Mouse (Mus musculus): ENCODE measurements around the gene Map2. TPM values are rescaled to one million over a fixed set of nuclear protein-coding genes. Genes with fewer than 3 reads are reported as not detected.

The Map2 gene
- total and polyA plus RNA-seq, 3 experiments = 0.66 TPM; not detected in 2

- no peaks in the 10 kb centered on the region; the same call in 1 of the 2 replicates for H3K27me3 ChIP-seq (ENCODE audit: insufficient read depth, low read length)
- H3K4me1 ChIP-seq (ENCODE audit: insufficient read depth, low read depth, low read length) = no peaks in the 10 kb centered on the region
- H3K4me3 ChIP-seq (ENCODE audit: low read depth, low read length) = no peak overlapping the region
- peaks cover 6% of the 10 kb centered on the region for H3K9me3 ChIP-seq (replicated peaks)
- TF ChIP-seq TAL1 (conservative IDR thresholded peaks at IDR 0.05; ENCODE audit: low read depth, low read length) (no peak), GATA1 (IDR thresholded peaks at IDR 0.05; ENCODE audit: borderline replicate concordance, low read length) (no peak), CTCF (IDR thresholded peaks at IDR 0.05; ENCODE audit: low read depth, low read length) (no peak), GATA2 (IDR thresholded peaks at IDR 0.05; ENCODE audit: borderline replicate concordance, low read depth, low read length) (no peak), POLR2AphosphoS5 (IDR thresholded peaks at IDR 0.05; ENCODE audit: insufficient replicate concordance, low read depth, low read length) (no peak)
- H3K36me3 ChIP-seq (replicated peaks) = no peaks in the 10 kb centered on the region
- ATAC-seq (ENCODE audit: extremely low read depth, insufficient number of reproducible peaks, low FRiP score, poor library complexity, severe bottlenecking) (no peak), DNase-seq (ENCODE audit: low spot score) (no peak)
These were observed 1.4 kb upstream of the Map2 start for GRCm38 (mm10) chr1:66173630-66174029.

- no peak for DNase-seq (ENCODE audit: low spot score)
- H3K4me1 ChIP-seq (ENCODE audit: insufficient read depth, low read depth, low read length) = no peaks in the 10 kb centered on the region
- no peaks in the 10 kb centered on the region; the same call in 1 of the 2 replicates for H3K27me3 ChIP-seq (ENCODE audit: insufficient read depth, low read length)
- ATAC-seq (ENCODE audit: extremely low read depth, insufficient number of reproducible peaks, low FRiP score, poor library complexity, severe bottlenecking) = no peak
- no peak for TF ChIP-seq TAL1 (conservative IDR thresholded peaks at IDR 0.05; ENCODE audit: low read depth, low read length)
- TF ChIP-seq GATA2 (IDR thresholded peaks at IDR 0.05; ENCODE audit: borderline replicate concordance, low read depth, low read length) = no peak
- no peak for TF ChIP-seq CTCF (IDR thresholded peaks at IDR 0.05; ENCODE audit: low read depth, low read length)
- TF ChIP-seq POLR2AphosphoS5 (IDR thresholded peaks at IDR 0.05; ENCODE audit: insufficient replicate concordance, low read depth, low read length) = no peak
- TF ChIP-seq GATA1 (IDR thresholded peaks at IDR 0.05; ENCODE audit: borderline replicate concordance, low read length) = no peak
- H3K9me3 ChIP-seq (replicated peaks) = peaks cover 6% of the 10 kb centered on the region
- no peaks in the 10 kb centered on the region for H3K36me3 ChIP-seq (replicated peaks)
- no peak overlapping the region for H3K4me3 ChIP-seq (ENCODE audit: low read depth, low read length)
These were observed 1.2 kb downstream of the Map2 start for GRCm38 (mm10) chr1:66176012-66176837.

GRCm38 (mm10) chr1:66176838-66177105, 1.7 kb downstream of the Map2 start:
- no peak for DNase-seq (ENCODE audit: low spot score)
- TF ChIP-seq CTCF (IDR thresholded peaks at IDR 0.05; ENCODE audit: low read depth, low read length) (no peak), GATA1 (IDR thresholded peaks at IDR 0.05; ENCODE audit: borderline replicate concordance, low read length) (no peak), TAL1 (conservative IDR thresholded peaks at IDR 0.05; ENCODE audit: low read depth, low read length) (no peak), GATA2 (IDR thresholded peaks at IDR 0.05; ENCODE audit: borderline replicate concordance, low read depth, low read length) (no peak), POLR2AphosphoS5 (IDR thresholded peaks at IDR 0.05; ENCODE audit: insufficient replicate concordance, low read depth, low read length) (no peak)
- H3K36me3 ChIP-seq (replicated peaks) = no peaks in the 10 kb centered on the region
- no peak overlapping the region for H3K4me3 ChIP-seq (ENCODE audit: low read depth, low read length)
- H3K27me3 ChIP-seq (ENCODE audit: insufficient read depth, low read length) = no peaks in the 10 kb centered on the region; the same call in 1 of the 2 replicates
- peaks cover 6% of the 10 kb centered on the region for H3K9me3 ChIP-seq (replicated peaks)
- no peaks in the 10 kb centered on the region for H3K4me1 ChIP-seq (ENCODE audit: insufficient read depth, low read depth, low read length)
- ATAC-seq (ENCODE audit: extremely low read depth, insufficient number of reproducible peaks, low FRiP score, poor library complexity, severe bottlenecking) = no peak

- Histone ChIP-seq H3K27me3 (ENCODE audit: insufficient read depth, low read length) (no peaks in the 10 kb centered on the region; the same call in 1 of the 2 replicates), H3K4me3 (ENCODE audit: low read depth, low read length) (no peak overlapping the region), H3K9me3 (replicated peaks) (peaks cover 6% of the 10 kb centered on the region), H3K36me3 (replicated peaks) (no peaks in the 10 kb centered on the region), H3K4me1 (ENCODE audit: insufficient read depth, low read depth, low read length) (no peaks in the 10 kb centered on the region)
- DNase-seq (ENCODE audit: low spot score) (no peak), ATAC-seq (ENCODE audit: extremely low read depth, insufficient number of reproducible peaks, low FRiP score, poor library complexity, severe bottlenecking) (no peak)
- TF ChIP-seq GATA2 (IDR thresholded peaks at IDR 0.05; ENCODE audit: borderline replicate concordance, low read depth, low read length) = no peak
- TF ChIP-seq GATA1 (IDR thresholded peaks at IDR 0.05; ENCODE audit: borderline replicate concordance, low read length) = no peak
- no peak for TF ChIP-seq CTCF (IDR thresholded peaks at IDR 0.05; ENCODE audit: low read depth, low read length)
- TF ChIP-seq TAL1 (conservative IDR thresholded peaks at IDR 0.05; ENCODE audit: low read depth, low read length) = no peak
- TF ChIP-seq POLR2AphosphoS5 (IDR thresholded peaks at IDR 0.05; ENCODE audit: insufficient replicate concordance, low read depth, low read length) = no peak
These were observed 2.6 kb downstream of the Map2 start for GRCm38 (mm10) chr1:66177489-66178170.

GRCm38 (mm10) chr1:66187016-66187681, 12.1 kb downstream of the Map2 start:
- ATAC-seq (ENCODE audit: extremely low read depth, insufficient number of reproducible peaks, low FRiP score, poor library complexity, severe bottlenecking) (no peak), DNase-seq (ENCODE audit: low spot score) (no peak)
- TF ChIP-seq POLR2AphosphoS5 (IDR thresholded peaks at IDR 0.05; ENCODE audit: insufficient replicate concordance, low read depth, low read length) (no peak), GATA1 (IDR thresholded peaks at IDR 0.05; ENCODE audit: borderline replicate concordance, low read length) (no peak), GATA2 (IDR thresholded peaks at IDR 0.05; ENCODE audit: borderline replicate concordance, low read depth, low read length) (no peak), CTCF (IDR thresholded peaks at IDR 0.05; ENCODE audit: low read depth, low read length) (no peak), TAL1 (conservative IDR thresholded peaks at IDR 0.05; ENCODE audit: low read depth, low read length) (no peak)
- Histone ChIP-seq H3K9me3 (replicated peaks) (no peaks in the 10 kb centered on the region), H3K4me1 (ENCODE audit: insufficient read depth, low read depth, low read length) (no peaks in the 10 kb centered on the region), H3K4me3 (ENCODE audit: low read depth, low read length) (no peak overlapping the region), H3K36me3 (replicated peaks) (no peaks in the 10 kb centered on the region), H3K27me3 (ENCODE audit: insufficient read depth, low read length) (no peaks in the 10 kb centered on the region)

- DNase-seq (ENCODE audit: low spot score) = no peak
- Histone ChIP-seq H3K27me3 (ENCODE audit: insufficient read depth, low read length) (peaks cover 2% of the 10 kb centered on the region), H3K4me3 (ENCODE audit: low read depth, low read length) (no peak overlapping the region), H3K9me3 (replicated peaks) (no peaks in the 10 kb centered on the region), H3K4me1 (ENCODE audit: insufficient read depth, low read depth, low read length) (no peaks in the 10 kb centered on the region), H3K36me3 (replicated peaks) (no peaks in the 10 kb centered on the region)
- no peak for ATAC-seq (ENCODE audit: extremely low read depth, insufficient number of reproducible peaks, low FRiP score, poor library complexity, severe bottlenecking)
- no peak for TF ChIP-seq TAL1 (conservative IDR thresholded peaks at IDR 0.05; ENCODE audit: low read depth, low read length)
- no peak for TF ChIP-seq GATA1 (IDR thresholded peaks at IDR 0.05; ENCODE audit: borderline replicate concordance, low read length)
- TF ChIP-seq GATA2 (IDR thresholded peaks at IDR 0.05; ENCODE audit: borderline replicate concordance, low read depth, low read length) = no peak
- no peak for TF ChIP-seq CTCF (IDR thresholded peaks at IDR 0.05; ENCODE audit: low read depth, low read length)
- no peak for TF ChIP-seq POLR2AphosphoS5 (IDR thresholded peaks at IDR 0.05; ENCODE audit: insufficient replicate concordance, low read depth, low read length)
These were observed 17.3 kb downstream of the Map2 start for GRCm38 (mm10) chr1:66192401-66192800.

All from G1E (cell line).